Mouse (Mus musculus): Measurements from ENCODE around the gene Olfr427. TPM values are rescaled to one million over a fixed set of nuclear protein-coding genes. Genes with fewer than 3 reads are reported as not detected.
"Not testable (repeated sequence)": the region's sequence is repeated elsewhere in the genome, so short reads cannot be mapped to it uniquely, and the experiment has no call there.

The Olfr427 gene
- polyA plus RNA-seq (2015; fragmentation: Nextera tagmentation; extraction: Ambion mirVana): not detected in 2 replicates

- Histone ChIP-seq H3K36me3 (ENCODE audit: control insufficient read depth, insufficient read depth, low read length) (no peaks in the 10 kb centered on the region), H3K27ac (ENCODE audit: low read length) (no peak within 1 kb of the TSS), H3K9ac (ENCODE audit: low read length) (no peak within 1 kb of the TSS), H3K4me3 (ENCODE audit: low read length) (no peak within 1 kb of the TSS), H3K4me2 (ENCODE audit: low read depth, low read length) (no peak within 1 kb of the TSS), H3K27me3 (ENCODE audit: control insufficient read depth, insufficient read depth, low read depth, low read length) (no peaks in the 10 kb centered on the region), H3K9me3 (ENCODE audit: control insufficient read depth, low read length) (no peaks in the 10 kb centered on the region), H3K4me1 (replicated peaks; ENCODE audit: control insufficient read depth, insufficient read depth, low read length) (no peaks in the 10 kb centered on the region)
- ATAC-seq (ENCODE audit: low read depth): no peak
- WGBS: 88% methylated on average over 1 of the region's 1 CpGs
These were observed at the start of gene Olfr427 for GRCm38 (mm10) chr1:174096591-174096990. Gene Olfr427 (plus strand): TSS chr1:174096891.

GRCm38 (mm10) chr1:174048227-174048626 is 48.5 kb upstream of the Olfr427 start:
- not testable (repeated sequence) for H3K36me3 ChIP-seq (ENCODE audit: control insufficient read depth, insufficient read depth, low read length); ATAC-seq (ENCODE audit: low read depth); H3K4me1 ChIP-seq (replicated peaks; ENCODE audit: control insufficient read depth, insufficient read depth, low read length); H3K4me2 ChIP-seq (ENCODE audit: low read depth, low read length); H3K4me3 ChIP-seq (ENCODE audit: low read length); H3K27ac ChIP-seq (ENCODE audit: low read length); H3K9me3 ChIP-seq (ENCODE audit: control insufficient read depth, low read length); H3K9ac ChIP-seq (ENCODE audit: low read length); H3K27me3 ChIP-seq (ENCODE audit: control insufficient read depth, insufficient read depth, low read depth, low read length)
- WGBS: 64% methylated on average over 6 of the region's 6 CpGs

DNA sequence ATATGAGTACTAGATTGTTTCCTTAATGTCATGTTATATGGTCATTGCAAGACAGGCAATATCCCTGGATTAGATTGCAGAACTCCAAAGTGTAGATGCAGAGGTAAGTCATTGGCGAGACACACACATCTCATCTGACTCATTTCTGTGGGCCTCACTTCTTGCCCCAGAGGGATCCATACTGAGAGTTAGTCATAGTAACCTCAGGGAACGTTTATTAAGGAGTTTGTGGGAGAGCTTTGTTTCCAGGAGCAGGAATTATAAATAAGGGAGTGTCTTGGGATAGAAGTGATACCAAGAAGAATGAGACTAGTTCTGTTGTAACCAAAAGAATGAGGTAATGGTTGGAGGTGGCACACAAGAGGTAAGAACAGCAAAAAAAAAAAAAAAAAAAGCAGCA is 47.8 kb upstream of the Olfr427 start, which contains the start of gene Olfr432:
Gene Olfr432, plus strand, starts transcription at position 313 of the 400 bp plus-strand sequence.
- H3K4me2 ChIP-seq (ENCODE audit: low read depth, low read length): no peak within 1 kb of the TSS
- H3K36me3 ChIP-seq (ENCODE audit: control insufficient read depth, insufficient read depth, low read length): no peaks in the 10 kb centered on the region
- H3K27me3 ChIP-seq (ENCODE audit: control insufficient read depth, insufficient read depth, low read depth, low read length): no peaks in the 10 kb centered on the region
- WGBS: 60% methylated on average over 2 of the region's 2 CpGs
- no peak for ATAC-seq (ENCODE audit: low read depth)
- H3K9me3 ChIP-seq (ENCODE audit: control insufficient read depth, low read length): no peaks in the 10 kb centered on the region
- H3K27ac ChIP-seq (ENCODE audit: low read length): no peak within 1 kb of the TSS
- no peak within 1 kb of the TSS for H3K4me3 ChIP-seq (ENCODE audit: low read length)
- no peak within 1 kb of the TSS for H3K9ac ChIP-seq (ENCODE audit: low read length)
- no peaks in the 10 kb centered on the region for H3K4me1 ChIP-seq (replicated peaks; ENCODE audit: control insufficient read depth, insufficient read depth, low read length)

DNA sequence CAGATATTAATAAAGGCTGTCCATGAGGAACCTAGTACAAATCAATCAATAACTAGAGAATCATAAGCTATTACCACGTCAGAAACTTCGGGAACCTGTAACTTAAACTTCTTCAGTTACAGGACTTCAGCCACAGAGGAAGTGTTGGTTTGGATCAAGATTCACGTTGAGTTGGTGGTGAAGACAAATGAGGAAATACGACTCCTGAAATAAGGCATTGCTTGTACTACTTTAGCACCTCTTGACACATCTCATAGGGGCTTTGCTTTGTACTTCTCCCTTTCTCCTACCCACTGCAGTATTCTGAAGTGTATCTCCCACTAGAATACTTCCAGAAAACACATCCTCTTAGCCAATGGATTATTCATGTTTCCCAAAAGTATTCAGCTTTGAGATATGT is 47.3 kb upstream of the Olfr427 start:
- WGBS: 56% methylated on average over 4 of the region's 4 CpGs
- H3K9ac ChIP-seq (ENCODE audit: low read length); H3K36me3 ChIP-seq (ENCODE audit: control insufficient read depth, insufficient read depth, low read length); H3K4me2 ChIP-seq (ENCODE audit: low read depth, low read length); H3K27ac ChIP-seq (ENCODE audit: low read length); H3K4me1 ChIP-seq (replicated peaks; ENCODE audit: control insufficient read depth, insufficient read depth, low read length); H3K9me3 ChIP-seq (ENCODE audit: control insufficient read depth, low read length); ATAC-seq (ENCODE audit: low read depth); H3K27me3 ChIP-seq (ENCODE audit: control insufficient read depth, insufficient read depth, low read depth, low read length); H3K4me3 ChIP-seq (ENCODE audit: low read length): not testable (repeated sequence)

DNA sequence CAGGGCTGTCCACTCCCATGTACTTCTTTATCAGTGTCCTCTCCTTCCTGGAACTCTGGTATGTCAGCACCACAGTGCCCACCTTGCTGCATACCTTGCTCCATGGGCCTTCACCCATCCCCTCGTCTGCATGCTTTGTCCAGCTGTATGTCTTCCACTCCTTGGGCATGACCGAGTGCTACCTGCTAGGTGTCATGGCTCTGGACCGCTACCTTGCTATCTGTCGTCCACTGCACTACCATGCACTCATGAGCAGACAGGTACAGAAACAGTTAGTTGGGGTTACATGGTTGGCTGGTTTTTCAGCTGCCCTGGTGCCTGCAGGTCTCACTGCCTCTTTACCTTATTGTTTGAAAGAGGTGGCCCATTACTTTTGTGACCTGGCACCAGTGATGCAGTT is 46.2 kb upstream of the Olfr427 start:
- H3K36me3 ChIP-seq (ENCODE audit: control insufficient read depth, insufficient read depth, low read length): no peaks in the 10 kb centered on the region
- ATAC-seq (ENCODE audit: low read depth): no peak
- H3K4me2 ChIP-seq (ENCODE audit: low read depth, low read length): no peak overlapping the region
- 77% methylated on average over 4 of the region's 4 CpGs for WGBS
- H3K4me3 ChIP-seq (ENCODE audit: low read length): no peak overlapping the region
- no peaks in the 10 kb centered on the region for H3K27me3 ChIP-seq (ENCODE audit: control insufficient read depth, insufficient read depth, low read depth, low read length)
- no peak overlapping the region for H3K9ac ChIP-seq (ENCODE audit: low read length)
- H3K4me1 ChIP-seq (replicated peaks; ENCODE audit: control insufficient read depth, insufficient read depth, low read length): no peaks in the 10 kb centered on the region
- no peak overlapping the region for H3K27ac ChIP-seq (ENCODE audit: low read length)
- no peaks in the 10 kb centered on the region for H3K9me3 ChIP-seq (ENCODE audit: control insufficient read depth, low read length)

GRCm38 (mm10) chr1:174051515-174051914 is 45.2 kb upstream of the Olfr427 start:
- Histone ChIP-seq H3K27me3 (ENCODE audit: control insufficient read depth, insufficient read depth, low read depth, low read length) (no peaks in the 10 kb centered on the region), H3K4me3 (ENCODE audit: low read length) (no peak overlapping the region), H3K9ac (ENCODE audit: low read length) (no peak overlapping the region), H3K4me1 (replicated peaks; ENCODE audit: control insufficient read depth, insufficient read depth, low read length) (no peaks in the 10 kb centered on the region), H3K9me3 (ENCODE audit: control insufficient read depth, low read length) (no peaks in the 10 kb centered on the region), H3K36me3 (ENCODE audit: control insufficient read depth, insufficient read depth, low read length) (no peaks in the 10 kb centered on the region), H3K27ac (ENCODE audit: low read length) (no peak overlapping the region), H3K4me2 (ENCODE audit: low read depth, low read length) (no peak overlapping the region)
- no peak for ATAC-seq (ENCODE audit: low read depth)
- 83% methylated on average over 4 of the region's 4 CpGs for WGBS

DNA sequence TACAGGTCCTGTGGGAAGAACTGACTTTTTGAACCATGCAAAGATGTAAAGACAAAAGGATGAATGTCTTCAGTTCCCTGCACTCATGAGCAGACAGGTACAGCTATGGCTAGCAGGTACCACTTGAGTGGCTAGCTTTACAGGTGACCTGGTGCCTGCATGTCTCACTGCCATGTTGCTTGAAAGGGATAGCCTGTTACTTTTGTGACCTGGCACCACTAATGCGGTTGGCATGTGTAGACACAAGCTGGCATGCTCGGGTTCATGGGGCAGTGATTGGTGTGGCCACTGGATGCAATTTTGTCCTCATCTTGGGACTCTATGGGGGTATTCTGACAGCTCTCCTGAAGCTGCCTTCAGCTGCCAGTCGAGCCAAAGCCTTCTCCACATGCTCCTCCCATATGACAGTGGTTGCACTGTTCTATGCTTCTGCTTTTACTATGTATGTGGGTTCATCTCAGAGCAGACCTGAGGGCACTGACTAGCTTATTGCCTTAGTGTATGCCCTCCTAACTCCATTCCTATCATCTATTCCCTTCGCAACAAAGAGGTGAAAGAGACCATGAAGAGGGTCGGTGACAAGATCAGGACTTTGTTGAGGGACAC is 44.7 kb upstream of the Olfr427 start:
- H3K4me2 ChIP-seq (ENCODE audit: low read depth, low read length): no peak overlapping the region
- no peaks in the 10 kb centered on the region for H3K9me3 ChIP-seq (ENCODE audit: control insufficient read depth, low read length)
- H3K4me1 ChIP-seq (replicated peaks; ENCODE audit: control insufficient read depth, insufficient read depth, low read length): no peaks in the 10 kb centered on the region
- 74% methylated on average over 5 of the region's 5 CpGs for WGBS
- H3K36me3 ChIP-seq (ENCODE audit: control insufficient read depth, insufficient read depth, low read length): no peaks in the 10 kb centered on the region
- no peak overlapping the region for H3K9ac ChIP-seq (ENCODE audit: low read length)
- no peaks in the 10 kb centered on the region for H3K27me3 ChIP-seq (ENCODE audit: control insufficient read depth, insufficient read depth, low read depth, low read length)
- no peak overlapping the region for H3K4me3 ChIP-seq (ENCODE audit: low read length)
- no peak overlapping the region for H3K27ac ChIP-seq (ENCODE audit: low read length)
- no peak for ATAC-seq (ENCODE audit: low read depth)

GRCm38 (mm10) chr1:174052981-174053380 is 43.7 kb upstream of the Olfr427 start:
- Histone ChIP-seq H3K4me1 (replicated peaks; ENCODE audit: control insufficient read depth, insufficient read depth, low read length) (no peaks in the 10 kb centered on the region), H3K27me3 (ENCODE audit: control insufficient read depth, insufficient read depth, low read depth, low read length) (no peaks in the 10 kb centered on the region), H3K4me3 (ENCODE audit: low read length) (no peak overlapping the region), H3K9ac (ENCODE audit: low read length) (no peak overlapping the region), H3K27ac (ENCODE audit: low read length) (no peak overlapping the region), H3K36me3 (ENCODE audit: control insufficient read depth, insufficient read depth, low read length) (no peaks in the 10 kb centered on the region), H3K9me3 (ENCODE audit: control insufficient read depth, low read length) (no peaks in the 10 kb centered on the region), H3K4me2 (ENCODE audit: low read depth, low read length) (no peak overlapping the region)
- no peak for ATAC-seq (ENCODE audit: low read depth)
- WGBS: 68% methylated on average over 3 of the region's 3 CpGs

- H3K9me3 ChIP-seq (ENCODE audit: control insufficient read depth, low read length): no peaks in the 10 kb centered on the region
- H3K36me3 ChIP-seq (ENCODE audit: control insufficient read depth, insufficient read depth, low read length): no peaks in the 10 kb centered on the region
- H3K4me1 ChIP-seq (replicated peaks; ENCODE audit: control insufficient read depth, insufficient read depth, low read length): no peaks in the 10 kb centered on the region
- H3K27me3 ChIP-seq (ENCODE audit: control insufficient read depth, insufficient read depth, low read depth, low read length): no peaks in the 10 kb centered on the region
- no peak for ATAC-seq (ENCODE audit: low read depth)
- WGBS: 75% methylated on average over 2 of the region's 2 CpGs
- no peak overlapping the region for H3K4me3 ChIP-seq (ENCODE audit: low read length)
- H3K27ac ChIP-seq (ENCODE audit: low read length): no peak overlapping the region
- no peak overlapping the region for H3K4me2 ChIP-seq (ENCODE audit: low read depth, low read length)
- no peak overlapping the region for H3K9ac ChIP-seq (ENCODE audit: low read length)
These were observed 41.4 kb upstream of the Olfr427 start for GRCm38 (mm10) chr1:174055248-174055647.

DNA sequence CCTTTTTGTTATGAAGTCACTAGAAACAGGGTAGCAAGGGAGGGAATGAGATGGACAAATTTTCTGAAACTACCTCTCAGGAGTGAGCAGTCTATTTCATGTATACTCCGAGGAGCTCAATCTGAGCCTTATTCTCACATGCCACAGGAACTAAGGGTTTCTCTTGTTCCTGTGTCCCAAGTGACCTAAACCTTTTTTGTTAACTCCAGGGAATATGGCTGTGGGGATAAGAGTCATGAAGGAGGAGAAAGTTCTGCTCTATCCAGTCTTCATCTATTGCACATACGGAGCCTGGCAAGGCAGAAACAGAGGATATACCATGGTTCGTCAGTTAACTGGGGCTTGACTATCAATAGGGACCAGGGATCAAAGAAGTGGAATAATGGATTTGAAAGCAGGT is 30.4 kb upstream of the Olfr427 start, which contains the start of gene Olfr430:
Gene Olfr430, plus strand, starts transcription at position 301 of the 400 bp plus-strand sequence.
- Histone ChIP-seq H3K4me2 (ENCODE audit: low read depth, low read length) (no peak within 1 kb of the TSS), H3K9ac (ENCODE audit: low read length) (no peak within 1 kb of the TSS), H3K9me3 (ENCODE audit: control insufficient read depth, low read length) (no peaks in the 10 kb centered on the region), H3K27me3 (ENCODE audit: control insufficient read depth, insufficient read depth, low read depth, low read length) (no peaks in the 10 kb centered on the region), H3K4me3 (ENCODE audit: low read length) (no peak within 1 kb of the TSS), H3K27ac (ENCODE audit: low read length) (no peak within 1 kb of the TSS), H3K4me1 (replicated peaks; ENCODE audit: control insufficient read depth, insufficient read depth, low read length) (no peaks in the 10 kb centered on the region), H3K36me3 (ENCODE audit: control insufficient read depth, insufficient read depth, low read length) (no peaks in the 10 kb centered on the region)
- WGBS: 87% methylated on average over 3 of the region's 3 CpGs
- ATAC-seq (ENCODE audit: low read depth): no peak

Measured in lung, embryonic 16.5 days (tissue).